10 mouse cellular contexts compared by ENCODE assay signal in genomic region chr7:96651626-96652341, GRCm38 (mm10).
DNase-seq lines count a peak whose midpoint lies in the region; ATAC-seq lines count a peak whose summit lies in the region.
"Had no signal": no experiment of that assay in that cellular context is flagged by ENCODE, and none has a peak within 500 bp of the region (broad histone marks: within the 10 kb centered on the region; RNA-seq: fewer than 3 reads in every experiment).

No protein-coding gene starts in this region.

- H3K4me2 ChIP-seq in limb, embryonic 12.5 days: peak overlapping the region; percentile 36

- DNase-seq in MN1 (ENCODE audit: low spot score): peak; percentile 21
- DNase-seq in brain, adult 2 months (ENCODE audit: low read depth, low spot score): peak; percentile 66
- peak; percentile 81 for DNase-seq in forelimb bud, embryonic 11.5 days (ENCODE audit: low read depth, low spot score)
- DNase-seq in testis, postnatal 14 days (ENCODE audit: low spot score): no peak
- no peak for DNase-seq in urinary bladder, postnatal 36 days (ENCODE audit: low spot score in 2 of 2)
- DNase-seq in urinary bladder, postnatal 10 days (ENCODE audit: low spot score): no peak
- no peak for DNase-seq in kidney, adult 8-10 months
- DNase-seq: kidney, postnatal 25 days had no signal

- peaks cover 29% of the 10 kb centered on the region for H3K27me3 ChIP-seq in limb, embryonic 12.5 days
- H3K27me3 ChIP-seq: Patski had no signal

- peak overlapping the region; percentile 80 for H3K27ac ChIP-seq in limb, embryonic 12.5 days

- no peak overlapping the region for H3K9ac ChIP-seq in limb, embryonic 12.5 days (replicated peaks)

- no peak overlapping the region for H3K4me3 ChIP-seq in limb, embryonic 12.5 days (replicated peaks)

- no peaks in the 10 kb centered on the region; the same call in 1 of the 2 replicates for H3K36me3 ChIP-seq in limb, embryonic 12.5 days

- 15% methylated on average over 6 of the region's 6 CpGs for WGBS in limb, embryonic 12.5 days

- H3K9me3 ChIP-seq in limb, embryonic 12.5 days: no peaks in the 10 kb centered on the region

- peaks cover 94% of the 10 kb centered on the region for H3K4me1 ChIP-seq in limb, embryonic 12.5 days (replicated peaks)

- peak; percentile 58 for ATAC-seq in limb, embryonic 12.5 days (ENCODE audit: insufficient number of reproducible peaks, insufficient read depth, low FRiP score, low TSS enrichment, low read depth)
- ATAC-seq: Patski had no signal

Comparison
In these comparisons a context has a peak if more than half of its experiments do, and no peak if none do; other contexts are left out.
1. DNase-seq: peak in MN1 (single experiment), brain, adult 2 months (single experiment) and forelimb bud, embryonic 11.5 days (single experiment); none in testis, postnatal 14 days (single experiment), urinary bladder, postnatal 36 days (0 of 2), urinary bladder, postnatal 10 days (single experiment) and kidney, adult 8-10 months (0 of 2).